Mouse (Mus musculus) R1 (cell line): ENCODE results near the gene Trak1.

Experiments
- DNase-seq: peaks from one replicate; pipeline ENCODE4 v3.0.0-alpha.2; 2018; ENCODE audit warnings: low read depth, low spot score

Gene Trak1

GRCm38 (mm10) chr9:121371946-121372646 is 74.8 kb downstream of the Trak1 start:
- no peak for DNase-seq

GRCm38 (mm10) chr9:121373107-121373506 is 75.8 kb downstream of the Trak1 start:
- no peak for DNase-seq

- DNase-seq: no peak
These were observed 76.2 kb downstream of the Trak1 start for GRCm38 (mm10) chr9:121373512-121373911.

GRCm38 (mm10) chr9:121374076-121374863 is 77.0 kb downstream of the Trak1 start:
- DNase-seq: peak; percentile 73

GRCm38 (mm10) chr9:121374864-121375255 is 77.6 kb downstream of the Trak1 start:
- DNase-seq: no peak

DNA sequence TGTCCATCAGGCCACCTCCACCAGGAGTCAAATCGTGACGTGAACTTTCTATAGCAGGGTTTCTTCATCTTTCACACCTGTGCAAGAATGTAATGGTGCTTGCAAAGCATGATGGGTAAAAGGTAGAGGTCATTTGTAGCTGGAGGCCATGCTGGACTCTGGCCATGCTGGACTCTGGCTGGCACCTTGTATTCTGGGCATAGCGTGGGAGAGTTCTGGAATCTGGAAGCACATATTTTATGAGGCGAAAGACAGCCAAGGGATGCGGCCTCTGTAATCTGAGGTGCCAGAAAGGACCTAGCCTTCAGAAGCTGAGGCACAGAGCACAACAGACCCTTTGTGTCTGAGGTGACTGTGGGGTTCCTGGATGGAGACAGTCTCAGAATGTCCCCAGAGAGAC is 78.8 kb downstream of the Trak1 start:
- no peak for DNase-seq

- no peak for DNase-seq
These were observed 83.1 kb downstream of the Trak1 start for GRCm38 (mm10) chr9:121380310-121380920.

- DNase-seq: no peak
These were observed 84.5 kb downstream of the Trak1 start for GRCm38 (mm10) chr9:121381678-121382297.

DNA sequence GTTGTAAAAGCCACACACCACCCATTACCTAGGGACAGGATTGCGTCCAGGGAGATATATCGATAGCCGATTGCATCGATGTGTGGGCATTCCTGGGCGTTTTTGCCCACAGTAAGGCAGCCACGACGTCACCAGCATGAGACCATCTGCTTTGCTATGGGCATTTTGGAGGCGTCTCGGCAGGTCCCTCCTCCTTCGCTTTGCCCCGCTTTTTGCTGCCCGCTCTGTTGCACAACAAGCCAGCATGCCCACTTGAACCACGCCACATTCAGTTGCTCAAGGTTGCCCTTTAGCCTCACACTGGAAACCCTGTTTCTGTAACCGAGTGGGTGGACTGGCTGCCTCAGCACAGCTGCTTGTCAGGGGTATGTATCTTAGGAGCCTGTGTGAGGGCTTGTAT is 85.3 kb downstream of the Trak1 start:
- no peak for DNase-seq

- DNase-seq: no peak
These were observed 85.9 kb downstream of the Trak1 start for GRCm38 (mm10) chr9:121383180-121383586.

DNA sequence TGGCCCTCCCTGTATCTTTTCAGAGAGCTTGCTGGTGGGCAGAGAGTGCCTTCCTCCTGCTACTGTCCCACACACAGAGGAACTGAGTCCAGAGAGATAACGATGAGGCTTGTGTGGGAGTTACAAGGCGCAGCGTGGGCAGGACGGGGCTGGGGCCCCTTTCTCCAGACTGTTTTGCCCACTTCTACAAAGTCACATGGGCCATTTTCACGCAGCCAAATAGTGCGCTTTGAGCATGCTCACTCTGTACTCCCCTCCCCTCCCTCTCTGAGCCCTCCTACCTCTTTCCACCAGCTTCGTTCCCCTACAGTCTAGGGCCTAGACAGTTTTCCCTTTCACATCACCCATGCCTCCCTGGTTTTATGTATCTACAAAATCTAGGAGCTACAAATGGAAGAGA is 87.3 kb downstream of the Trak1 start:
- DNase-seq: no peak

- peak; percentile 88 for DNase-seq
These were observed 87.9 kb downstream of the Trak1 start for GRCm38 (mm10) chr9:121385091-121385748.

DNA sequence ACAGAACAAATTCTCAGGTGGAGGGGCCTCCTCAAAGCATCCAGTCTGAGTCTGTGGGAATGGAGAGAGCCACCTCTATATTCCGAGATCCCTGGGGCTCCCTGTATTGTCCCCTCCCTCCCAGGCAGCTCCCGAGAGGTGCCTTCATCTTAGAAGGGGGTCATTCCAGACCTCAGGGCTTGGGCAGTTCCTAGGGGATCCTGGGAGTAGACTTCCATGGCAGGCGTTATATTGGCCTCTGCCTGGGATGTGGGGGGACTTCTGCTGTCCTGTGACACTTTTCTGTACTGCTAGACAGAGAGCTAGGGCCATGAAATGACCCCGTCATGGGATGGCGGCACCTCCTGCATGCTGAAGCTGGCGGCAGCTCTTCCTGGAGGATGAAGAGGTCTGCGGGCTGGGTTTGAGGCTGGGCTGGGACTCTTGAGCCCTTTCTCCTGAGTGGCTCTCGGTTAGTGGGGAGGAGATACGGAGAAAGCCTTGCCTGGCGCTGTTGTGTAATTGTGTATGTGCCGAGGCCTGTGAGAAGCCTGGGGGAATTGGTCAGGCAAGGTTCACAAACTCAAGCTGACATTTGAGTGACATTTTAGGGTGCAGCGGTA is 88.5 kb downstream of the Trak1 start:
- DNase-seq: no peak

GRCm38 (mm10) chr9:121387539-121388272 is 90.4 kb downstream of the Trak1 start:
- DNase-seq: no peak

- DNase-seq: no peak
These were observed 91.1 kb downstream of the Trak1 start for GRCm38 (mm10) chr9:121388273-121388931.

DNA sequence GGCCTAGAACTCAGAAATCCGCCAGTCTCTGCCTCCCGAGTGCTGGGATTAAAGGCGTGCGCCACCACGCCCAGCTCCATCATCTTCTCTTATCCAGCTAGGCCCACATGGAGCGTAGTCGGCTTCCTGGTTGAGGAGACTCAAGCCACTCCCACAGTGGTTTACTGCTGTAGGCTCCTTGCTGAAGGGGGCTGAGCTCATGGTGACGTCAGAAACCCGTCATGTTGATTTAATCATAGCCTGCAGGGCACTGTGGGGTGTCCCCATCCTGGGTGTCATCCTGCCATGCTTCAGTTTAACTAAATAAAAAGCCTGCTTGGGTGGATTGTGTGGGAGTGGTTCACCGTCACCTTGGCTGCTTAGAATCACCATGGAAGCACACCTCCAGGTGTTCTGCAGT is 92.0 kb downstream of the Trak1 start:
- DNase-seq: peak; percentile 84

DNA sequence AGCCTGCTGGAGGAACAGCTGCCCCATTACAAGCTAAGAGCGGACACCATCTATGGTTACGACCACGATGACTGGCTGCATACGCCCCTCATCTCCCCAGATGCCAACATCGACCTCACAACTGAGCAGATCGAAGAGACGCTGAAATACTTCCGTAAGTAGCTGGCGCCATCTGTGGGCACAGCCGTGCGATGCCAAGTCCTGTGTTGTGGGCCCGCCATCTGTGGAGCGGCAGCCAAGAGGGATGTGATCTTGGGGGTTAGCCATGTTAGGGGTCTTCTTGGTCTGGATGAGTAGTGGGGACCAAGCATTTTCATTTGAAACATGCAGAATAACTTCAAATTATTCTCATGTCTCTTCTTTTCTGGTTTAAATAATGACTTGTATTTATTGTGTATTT is 94.6 kb downstream of the Trak1 start:
- no peak for DNase-seq

DNA sequence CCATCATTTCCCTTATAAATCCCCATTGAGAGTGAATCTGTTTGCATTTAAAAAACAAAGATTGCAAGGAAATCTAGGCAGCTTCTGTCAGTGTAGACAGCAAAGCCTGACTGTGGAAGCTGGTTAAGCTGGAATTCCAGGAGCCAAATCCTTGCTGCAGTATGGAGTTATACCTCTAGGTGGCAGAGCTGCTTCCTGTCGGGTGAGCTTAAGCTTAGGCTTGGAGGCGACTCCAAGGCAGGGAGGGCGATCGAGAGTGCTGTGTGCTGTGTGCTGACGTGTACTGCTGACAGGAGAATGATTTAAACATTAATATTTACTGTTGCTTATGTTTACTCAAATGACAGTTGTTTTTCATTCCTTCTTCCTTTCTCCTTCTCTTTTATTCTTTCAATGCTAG is 95.1 kb downstream of the Trak1 start:
- peak; percentile 92 for DNase-seq

- peak; percentile 81 for DNase-seq
These were observed 95.8 kb downstream of the Trak1 start for GRCm38 (mm10) chr9:121393104-121393503.

GRCm38 (mm10) chr9:121394882-121395281 is 97.6 kb downstream of the Trak1 start:
- no peak for DNase-seq
